Mouse (Mus musculus) liver, adult 2 months (tissue): ENCODE data around the gene Hoxc5.

Experiments used
- CTCF ChIP-seq: fragments of 200-500 bp; IDR thresholded peaks from 2 replicates; pipeline ENCODE4 v1.5.1; 2011; ENCODE audit warnings: low read depth, low read length, control low read depth
- POLR2A ChIP-seq: fragments of 200-500 bp; IDR thresholded peaks from 2 replicates; pipeline ENCODE4 v1.6.1; 2011; ENCODE audit warnings: low read length, control low read depth; ENCODE audit not compliant: insufficient read depth; ENCODE audit errors: extremely low read depth

- TF ChIP-seq POLR2A (no peak), CTCF (no peak)
Measured at GRCm38 (mm10) chr15:102997431-102997830, 30.2 kb downstream of the Hoxc5 start.
